Mouse (Mus musculus): ENCODE measurements around the gene Ptpn22. TPM values are rescaled to one million over a fixed set of nuclear protein-coding genes. Genes with fewer than 3 reads are reported as not detected.

The Ptpn22 gene
- polyA plus RNA-seq, 1 experiment from 2014 or later, result 0.17 TPM

DNA sequence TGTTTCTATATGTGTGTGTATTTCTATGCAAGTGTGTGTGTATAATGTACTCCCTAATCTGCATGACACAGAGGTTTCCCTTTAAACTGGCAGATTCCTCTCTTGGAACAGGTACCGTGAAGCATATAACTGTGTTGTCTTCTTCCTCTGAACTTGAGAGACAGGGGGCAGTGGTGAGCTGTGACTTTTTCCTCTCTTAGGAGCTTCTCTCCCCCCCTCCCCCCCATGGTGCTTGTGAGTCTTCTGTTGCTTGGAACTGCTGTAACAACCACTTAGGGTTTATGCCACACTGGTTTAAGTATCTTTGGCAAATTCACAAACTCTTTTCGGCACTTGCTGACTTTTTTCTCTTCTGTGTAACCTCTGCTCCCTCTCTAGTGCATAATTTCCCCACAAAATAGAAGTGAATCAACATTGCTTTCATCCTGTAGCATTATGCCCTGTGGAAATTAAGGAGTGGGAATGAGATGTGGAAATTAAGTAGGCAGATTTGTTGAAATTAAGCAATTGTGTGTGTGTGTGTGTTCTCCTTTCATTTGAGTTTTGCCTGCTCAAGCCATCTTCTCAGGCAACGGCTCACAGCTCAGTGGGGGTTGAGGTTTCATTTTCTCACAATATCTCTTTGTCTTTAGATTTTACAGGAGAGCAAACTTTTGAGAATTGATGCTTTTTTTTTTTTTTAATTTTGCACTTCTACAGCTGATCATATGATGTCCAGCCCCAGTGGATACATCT is 6.9 kb upstream of the Ptpn22 start:
- Histone ChIP-seq H3K9me3 (replicated peaks; ENCODE audit: control insufficient read depth, low read length) (no peaks in the 10 kb centered on the region), H3K4me2 (ENCODE audit: low read length) (no peak overlapping the region), H3K4me3 (ENCODE audit: low read depth, low read length) (no peak overlapping the region), H3K27me3 (replicated peaks; ENCODE audit: control insufficient read depth, insufficient read depth, low read length) (no peaks in the 10 kb centered on the region), H3K4me1 (ENCODE audit: control insufficient read depth, insufficient read depth, low read length) (no peaks in the 10 kb centered on the region), H3K27ac (ENCODE audit: low read depth, low read length) (no peak overlapping the region), H3K9ac (ENCODE audit: low read length) (no peak overlapping the region), H3K36me3 (ENCODE audit: control insufficient read depth, insufficient read depth, low read length) (no peaks in the 10 kb centered on the region)
- ATAC-seq (no peak), DNase-seq (ENCODE audit: low spot score) (peak; percentile 29)
- 70% methylated on average over 3 of the region's 3 CpGs for WGBS

DNA sequence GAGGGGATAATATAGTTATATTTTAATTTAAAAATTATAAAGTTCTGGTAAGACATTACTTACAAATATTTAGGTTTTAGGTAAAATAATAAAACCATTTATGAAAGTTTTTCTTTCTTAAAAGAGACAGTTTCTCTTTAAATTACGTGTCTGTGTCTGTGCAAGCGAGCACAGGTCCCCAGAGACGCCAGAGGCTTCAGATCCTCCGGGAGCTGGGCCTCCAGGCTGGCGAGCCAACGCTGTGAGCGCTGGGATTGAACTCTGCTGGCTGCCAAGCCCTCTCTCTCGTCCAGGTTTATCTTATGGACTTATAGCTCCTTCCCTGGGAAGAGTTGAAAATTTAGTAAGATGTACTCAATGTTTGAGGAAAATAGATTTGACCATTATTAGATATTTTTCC is 5.8 kb upstream of the Ptpn22 start:
- no peak for ATAC-seq
- Histone ChIP-seq H3K4me2 (ENCODE audit: low read length) (no peak overlapping the region), H3K4me3 (ENCODE audit: low read depth, low read length) (no peak overlapping the region), H3K4me1 (ENCODE audit: control insufficient read depth, insufficient read depth, low read length) (no peaks in the 10 kb centered on the region), H3K27me3 (replicated peaks; ENCODE audit: control insufficient read depth, insufficient read depth, low read length) (no peaks in the 10 kb centered on the region), H3K9ac (ENCODE audit: low read length) (no peak overlapping the region), H3K36me3 (ENCODE audit: control insufficient read depth, insufficient read depth, low read length) (no peaks in the 10 kb centered on the region), H3K9me3 (replicated peaks; ENCODE audit: control insufficient read depth, low read length) (no peaks in the 10 kb centered on the region), H3K27ac (ENCODE audit: low read depth, low read length) (no peak overlapping the region)
- DNase-seq (ENCODE audit: low spot score), result no peak
- 76% methylated on average over 8 of the region's 8 CpGs for WGBS

DNA sequence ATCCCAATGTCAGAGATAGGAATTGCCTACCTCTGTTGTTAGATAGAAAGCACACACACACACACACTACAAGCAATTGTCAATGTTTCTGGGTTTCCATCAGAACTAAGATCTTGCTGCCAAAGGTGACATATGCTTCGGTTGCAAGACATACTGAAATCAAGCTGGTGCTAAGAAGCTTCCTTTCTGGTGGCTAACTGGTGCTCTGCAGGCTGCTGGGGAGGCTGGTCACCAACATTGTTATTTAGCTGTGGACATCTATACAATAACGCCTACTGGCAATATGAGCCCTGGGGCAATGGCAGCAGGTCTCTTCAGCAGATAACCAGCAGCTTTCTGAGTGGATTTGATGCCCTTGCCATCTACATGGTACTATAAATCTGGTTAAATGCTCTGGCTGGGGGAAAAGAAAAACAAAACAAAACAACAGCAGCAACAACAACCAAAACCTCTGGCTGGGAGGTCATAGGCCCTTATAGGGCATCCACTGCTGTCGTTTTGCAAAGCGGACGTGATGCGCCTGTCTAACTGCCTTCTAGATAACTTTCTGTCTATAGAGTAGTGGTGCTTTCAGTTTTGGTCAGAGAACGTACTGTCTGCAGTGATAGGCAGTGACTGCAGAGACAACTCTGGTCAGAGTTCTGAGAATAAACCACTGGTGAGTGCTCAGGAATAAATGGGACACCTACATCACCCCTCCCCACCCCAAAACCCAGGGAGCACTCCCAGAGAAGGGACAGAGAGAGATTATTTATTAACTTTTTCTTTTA is 2.4 kb upstream of the Ptpn22 start:
- Histone ChIP-seq H3K27ac (ENCODE audit: low read depth, low read length) (no peak overlapping the region), H3K4me2 (ENCODE audit: low read length) (no peak overlapping the region), H3K27me3 (replicated peaks; ENCODE audit: control insufficient read depth, insufficient read depth, low read length) (no peaks in the 10 kb centered on the region), H3K4me1 (ENCODE audit: control insufficient read depth, insufficient read depth, low read length) (no peaks in the 10 kb centered on the region), H3K9ac (ENCODE audit: low read length) (no peak overlapping the region), H3K4me3 (ENCODE audit: low read depth, low read length) (no peak overlapping the region), H3K36me3 (ENCODE audit: control insufficient read depth, insufficient read depth, low read length) (no peaks in the 10 kb centered on the region), H3K9me3 (replicated peaks; ENCODE audit: control insufficient read depth, low read length) (no peaks in the 10 kb centered on the region)
- WGBS, result 90% methylated on average over 7 of the region's 7 CpGs
- DNase-seq (ENCODE audit: low spot score) (peak; percentile 1), ATAC-seq (no peak)

DNA sequence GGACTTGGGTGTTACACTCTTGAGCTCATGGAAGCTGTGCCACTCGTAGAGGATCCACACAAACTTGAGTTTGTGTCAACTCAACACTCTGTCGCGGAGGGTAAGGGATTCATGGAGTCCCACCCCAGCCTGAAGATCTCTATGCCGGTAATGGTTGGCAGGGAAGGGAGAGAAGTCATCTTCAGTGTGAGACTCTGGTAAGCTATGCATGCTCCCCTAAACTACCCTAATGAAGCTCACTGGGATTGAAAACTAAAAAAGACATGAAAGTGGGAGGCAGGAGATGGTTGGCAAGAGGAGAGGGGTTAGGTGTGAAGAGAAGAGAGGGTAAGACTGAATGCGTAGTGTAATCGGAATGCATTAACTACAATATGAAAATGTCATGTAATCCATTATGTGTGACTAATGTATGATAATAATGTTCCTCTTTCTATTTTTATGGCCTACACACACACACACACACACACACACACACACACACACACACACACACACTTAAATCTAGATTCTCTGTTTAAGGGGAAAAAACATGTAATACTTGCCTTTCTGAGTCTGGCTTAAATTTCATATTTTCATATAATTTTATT is 1.5 kb upstream of the Ptpn22 start:
- H3K27ac ChIP-seq (ENCODE audit: low read depth, low read length), result no peak overlapping the region
- H3K36me3 ChIP-seq (ENCODE audit: control insufficient read depth, insufficient read depth, low read length), result no peaks in the 10 kb centered on the region
- WGBS, result 90% methylated on average over 6 of the region's 6 CpGs
- no peak for DNase-seq (ENCODE audit: low spot score)
- no peaks in the 10 kb centered on the region for H3K9me3 ChIP-seq (replicated peaks; ENCODE audit: control insufficient read depth, low read length)
- H3K4me2 ChIP-seq (ENCODE audit: low read length), result no peak overlapping the region
- no peak overlapping the region for H3K4me3 ChIP-seq (ENCODE audit: low read depth, low read length)
- no peaks in the 10 kb centered on the region for H3K4me1 ChIP-seq (ENCODE audit: control insufficient read depth, insufficient read depth, low read length)
- no peak overlapping the region for H3K9ac ChIP-seq (ENCODE audit: low read length)
- H3K27me3 ChIP-seq (replicated peaks; ENCODE audit: control insufficient read depth, insufficient read depth, low read length), result no peaks in the 10 kb centered on the region
- no peak for ATAC-seq

DNA sequence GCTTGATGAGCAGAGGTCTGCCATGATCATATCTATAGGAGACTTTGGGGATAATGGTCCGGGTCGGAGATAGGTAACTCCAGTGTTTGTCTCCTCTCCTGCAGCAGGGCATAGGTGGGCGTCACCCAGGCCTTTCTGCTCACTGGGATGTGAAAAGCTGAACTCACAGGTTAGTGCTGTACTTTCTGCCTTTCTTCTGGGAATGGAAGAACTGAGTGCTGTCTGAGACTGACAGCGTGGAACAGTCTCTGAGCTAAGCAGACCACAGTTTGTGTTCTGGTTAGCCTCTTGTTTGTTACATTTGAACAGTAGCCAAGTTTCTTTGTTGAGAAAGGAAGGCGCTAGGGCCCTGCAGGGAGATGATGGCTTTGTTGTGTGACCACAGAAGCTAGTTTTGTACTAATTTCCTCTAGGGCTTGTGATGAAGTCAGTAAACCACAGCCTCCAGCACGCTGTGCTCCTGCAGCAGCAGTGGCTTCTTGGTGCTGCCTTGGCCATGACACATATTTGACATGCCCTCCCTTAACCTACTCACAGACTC is 326 bp downstream of the Ptpn22 start:
- Histone ChIP-seq H3K9me3 (replicated peaks; ENCODE audit: control insufficient read depth, low read length) (no peaks in the 10 kb centered on the region), H3K4me1 (ENCODE audit: control insufficient read depth, insufficient read depth, low read length) (no peaks in the 10 kb centered on the region), H3K27me3 (replicated peaks; ENCODE audit: control insufficient read depth, insufficient read depth, low read length) (no peaks in the 10 kb centered on the region), H3K27ac (ENCODE audit: low read depth, low read length) (no peak overlapping the region), H3K9ac (ENCODE audit: low read length) (no peak overlapping the region), H3K36me3 (ENCODE audit: control insufficient read depth, insufficient read depth, low read length) (no peaks in the 10 kb centered on the region), H3K4me3 (ENCODE audit: low read depth, low read length) (no peak overlapping the region), H3K4me2 (ENCODE audit: low read length) (no peak overlapping the region)
- 60% methylated on average over 6 of the region's 6 CpGs for WGBS
- peak; percentile 52 for DNase-seq (ENCODE audit: low spot score)
- ATAC-seq, result no peak

DNA sequence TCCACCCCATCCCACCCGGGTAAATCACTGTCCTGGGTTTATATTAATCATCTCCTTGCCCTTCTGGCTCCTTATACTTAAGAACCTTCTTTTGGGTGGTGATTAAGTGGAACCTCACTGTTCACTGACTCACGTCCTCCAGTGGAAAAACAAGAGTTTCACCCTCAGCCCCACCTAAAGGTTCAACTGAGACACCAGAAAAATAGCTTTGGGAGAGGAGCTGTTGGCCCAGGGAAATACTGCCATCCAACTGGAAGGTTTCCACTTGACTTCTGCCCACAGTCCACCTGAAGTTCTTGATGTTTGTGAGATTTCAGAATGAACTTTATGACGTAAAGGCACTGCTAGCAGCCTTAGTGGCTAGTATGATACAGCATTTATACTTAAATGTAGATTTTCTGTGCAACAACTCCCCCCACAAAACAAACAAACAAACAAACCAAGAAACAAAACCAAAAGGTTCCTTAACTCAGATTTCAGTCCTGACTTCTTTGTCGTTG is 3.2 kb downstream of the Ptpn22 start:
- Histone ChIP-seq H3K4me3 (ENCODE audit: low read depth, low read length) (no peak overlapping the region), H3K27me3 (replicated peaks; ENCODE audit: control insufficient read depth, insufficient read depth, low read length) (no peaks in the 10 kb centered on the region), H3K4me2 (ENCODE audit: low read length) (no peak overlapping the region), H3K9me3 (replicated peaks; ENCODE audit: control insufficient read depth, low read length) (no peaks in the 10 kb centered on the region), H3K36me3 (ENCODE audit: control insufficient read depth, insufficient read depth, low read length) (no peaks in the 10 kb centered on the region), H3K27ac (ENCODE audit: low read depth, low read length) (no peak overlapping the region), H3K4me1 (ENCODE audit: control insufficient read depth, insufficient read depth, low read length) (no peaks in the 10 kb centered on the region), H3K9ac (ENCODE audit: low read length) (no peak overlapping the region)
- WGBS, result 88% methylated on average over 4 of the region's 4 CpGs
- no peak for DNase-seq (ENCODE audit: low spot score)
- no peak for ATAC-seq

DNA sequence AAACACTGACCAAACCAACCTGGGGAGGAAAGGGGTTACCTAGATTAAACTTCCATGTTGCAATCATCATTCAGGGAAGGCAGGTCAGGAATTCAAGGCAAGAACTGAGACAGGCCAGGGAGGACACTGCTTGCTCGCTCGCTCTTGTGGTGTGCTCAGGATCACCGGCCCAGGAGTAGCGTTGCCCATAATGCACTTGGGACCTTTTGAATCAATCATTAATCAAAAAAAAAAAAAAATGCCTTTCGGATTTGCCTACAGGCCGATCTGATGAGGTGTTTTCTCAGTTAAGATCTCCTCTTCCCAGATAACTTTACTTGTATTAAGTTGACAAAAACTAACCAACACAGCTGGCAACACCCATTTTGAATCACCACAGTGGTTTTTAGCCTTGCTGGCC is 4.6 kb downstream of the Ptpn22 start:
- no peak overlapping the region for H3K4me3 ChIP-seq (ENCODE audit: low read depth, low read length)
- DNase-seq (ENCODE audit: low spot score) (no peak), ATAC-seq (no peak)
- no peak overlapping the region for H3K4me2 ChIP-seq (ENCODE audit: low read length)
- no peaks in the 10 kb centered on the region for H3K27me3 ChIP-seq (replicated peaks; ENCODE audit: control insufficient read depth, insufficient read depth, low read length)
- no peaks in the 10 kb centered on the region for H3K4me1 ChIP-seq (ENCODE audit: control insufficient read depth, insufficient read depth, low read length)
- H3K27ac ChIP-seq (ENCODE audit: low read depth, low read length), result no peak overlapping the region
- H3K9me3 ChIP-seq (replicated peaks; ENCODE audit: control insufficient read depth, low read length), result no peaks in the 10 kb centered on the region
- 96% methylated on average over 6 of the region's 6 CpGs for WGBS
- no peak overlapping the region for H3K9ac ChIP-seq (ENCODE audit: low read length)
- H3K36me3 ChIP-seq (ENCODE audit: control insufficient read depth, insufficient read depth, low read length), result no peaks in the 10 kb centered on the region

DNA sequence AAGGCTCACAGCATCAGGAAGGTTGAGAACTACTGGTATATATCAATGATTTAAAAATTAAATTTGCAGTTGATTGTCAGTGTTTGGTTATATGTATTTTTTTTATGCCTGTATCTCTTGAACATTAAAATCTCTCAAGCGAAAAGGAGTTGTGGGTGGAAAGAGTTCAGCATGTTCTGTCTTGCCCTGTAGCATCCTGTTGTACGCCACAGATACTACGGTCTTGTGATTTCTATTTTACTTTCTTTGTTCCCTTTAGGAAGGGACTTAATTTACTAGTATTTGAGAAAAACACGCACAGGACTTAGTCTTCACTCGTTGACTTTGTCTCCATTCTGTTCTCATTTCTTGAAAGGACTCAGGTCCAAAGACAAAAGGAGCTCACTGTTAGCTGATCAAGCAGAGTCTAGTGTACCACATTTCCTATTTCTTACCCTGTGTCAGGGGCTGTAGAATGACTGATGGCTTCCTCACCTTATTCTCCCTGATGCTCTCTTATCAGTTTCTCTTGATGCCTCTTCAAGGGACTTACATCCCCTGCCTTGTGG is 7.9 kb downstream of the Ptpn22 start:
- DNase-seq (ENCODE audit: low spot score) (no peak), ATAC-seq (no peak)
- Histone ChIP-seq H3K27me3 (replicated peaks; ENCODE audit: control insufficient read depth, insufficient read depth, low read length) (no peaks in the 10 kb centered on the region), H3K36me3 (ENCODE audit: control insufficient read depth, insufficient read depth, low read length) (no peaks in the 10 kb centered on the region), H3K4me1 (ENCODE audit: control insufficient read depth, insufficient read depth, low read length) (no peaks in the 10 kb centered on the region), H3K4me2 (ENCODE audit: low read length) (no peak overlapping the region), H3K9me3 (replicated peaks; ENCODE audit: control insufficient read depth, low read length) (no peaks in the 10 kb centered on the region), H3K27ac (ENCODE audit: low read depth, low read length) (no peak overlapping the region), H3K4me3 (ENCODE audit: low read depth, low read length) (no peak overlapping the region), H3K9ac (ENCODE audit: low read length) (no peak overlapping the region)
- whole genome bisulfite sequencing, result 92% methylated on average over 5 of the region's 5 CpGs

Measured in forebrain, embryonic 14.5 days (tissue).